Mouse (Mus musculus): ENCODE data around the gene Laptm4a. TPM values are rescaled to one million over a fixed set of nuclear protein-coding genes. Genes with fewer than 3 reads are reported as not detected.

Gene Laptm4a
- polyA plus RNA-seq, 1 experiment: 857 TPM

DNA sequence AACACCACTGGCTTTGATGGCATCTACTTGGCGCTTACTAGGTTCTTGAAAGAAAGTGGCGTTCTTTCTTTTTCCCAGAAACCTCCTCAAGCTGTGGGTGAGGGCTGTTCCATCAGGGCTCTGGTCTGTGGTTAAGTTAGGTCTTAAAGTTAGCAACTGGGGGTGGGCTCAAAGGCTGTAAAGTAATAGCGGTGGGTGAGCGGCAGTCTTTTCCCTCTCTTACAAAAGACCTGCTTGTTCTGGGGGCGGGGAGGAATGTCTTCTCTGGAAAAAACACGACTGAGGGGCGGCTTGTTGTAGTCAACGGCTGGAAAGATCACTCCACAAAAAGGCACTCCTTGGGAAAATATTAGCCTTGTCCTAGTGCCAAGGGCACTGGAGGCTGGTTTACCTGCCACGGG lies 32.7 kb downstream of the Laptm4a start:
- DNase-seq (ENCODE audit: low spot score): no peak

DNA sequence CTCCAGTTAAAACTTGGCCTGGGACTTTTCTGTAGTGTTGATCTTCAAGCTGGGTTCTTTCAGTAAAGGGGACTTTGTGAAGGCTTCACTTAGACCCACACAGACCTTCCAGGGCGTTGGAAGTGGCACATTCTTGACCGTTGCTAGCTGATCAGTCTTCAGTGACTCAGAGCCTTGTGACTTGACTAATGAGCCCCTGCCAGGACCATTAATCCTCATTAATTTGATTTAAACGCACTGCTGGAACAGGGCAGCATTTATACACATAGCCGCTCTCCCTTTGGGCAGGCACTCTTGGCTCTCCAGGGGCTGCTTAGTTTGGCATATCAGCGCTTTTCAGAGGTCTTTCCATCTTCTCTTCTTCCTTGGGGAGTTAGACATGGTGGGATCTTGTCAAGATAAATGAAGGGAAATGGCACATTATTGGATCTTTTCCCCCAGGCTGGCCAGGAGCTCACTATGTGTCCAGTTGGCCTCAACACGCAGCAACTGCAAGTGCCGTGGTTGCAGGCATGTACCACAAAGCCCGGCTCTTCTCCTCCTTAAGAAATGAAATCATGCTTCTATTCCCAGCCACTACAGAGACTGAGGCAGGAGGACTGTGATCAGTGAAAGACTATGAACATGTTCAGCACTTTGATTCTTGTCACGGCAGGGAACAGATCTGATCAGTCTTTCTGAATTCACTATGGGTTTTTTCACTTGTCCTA lies 40.3 kb downstream of the Laptm4a start:
- DNase-seq (ENCODE audit: low spot score): no peak

DNA sequence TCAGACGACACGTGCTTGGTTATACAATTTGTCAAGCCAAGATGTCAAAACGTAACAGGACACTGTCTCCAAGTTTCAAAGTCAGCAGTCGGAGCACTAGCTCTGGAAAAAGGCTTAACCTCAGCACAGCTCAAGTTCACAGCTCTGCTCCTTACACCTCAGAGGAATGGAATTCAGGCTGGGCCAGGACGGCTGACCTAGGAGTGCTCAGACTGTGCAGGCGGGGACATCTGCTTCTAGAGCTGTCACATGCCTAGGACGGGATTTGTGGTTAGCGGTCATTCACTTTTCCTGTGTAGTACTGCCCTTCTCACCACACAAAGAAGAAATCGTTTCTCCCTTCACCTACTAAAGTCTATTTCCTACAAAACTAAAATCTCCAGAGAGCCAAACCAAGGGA lies 48.4 kb downstream of the Laptm4a start:
- DNase-seq (ENCODE audit: low spot score): no peak

DNA sequence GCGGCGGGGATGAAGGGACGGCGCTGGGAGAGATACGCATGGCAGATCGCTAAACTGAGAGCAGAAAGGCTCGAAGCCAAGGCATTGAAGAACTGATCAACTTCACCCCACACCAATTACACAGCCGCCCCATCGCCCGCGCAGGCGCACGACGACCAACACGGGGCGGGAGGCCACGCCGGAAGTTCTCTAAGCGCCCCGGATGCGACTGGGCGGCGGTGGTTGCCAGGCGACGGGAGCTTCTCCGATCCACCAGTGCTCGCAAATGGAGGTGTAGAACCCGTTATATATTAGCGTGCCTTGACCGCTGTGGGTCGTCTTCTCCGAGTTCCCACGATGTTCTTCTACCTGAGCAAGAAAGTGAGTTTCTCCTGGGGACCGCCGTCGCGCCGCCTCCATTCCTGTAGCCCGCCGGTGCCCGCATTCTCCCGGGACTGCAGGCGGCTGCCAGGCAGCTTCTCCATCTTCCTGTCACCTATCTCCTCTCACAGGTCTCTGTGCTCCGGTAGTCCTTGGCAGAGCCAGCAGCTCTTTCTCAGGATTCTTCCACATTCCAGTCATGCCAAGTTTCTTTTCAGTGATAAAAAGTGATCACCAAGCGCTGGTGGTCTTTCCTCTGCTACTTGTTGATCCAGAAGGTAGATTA lies 52.5 kb downstream of the Laptm4a start, which contains the start of gene Wdr35:
TSS of gene Wdr35 (plus strand) at position 73 of the 646 bp plus-strand sequence.
- peak; percentile 77 for DNase-seq (ENCODE audit: low spot score)

DNA sequence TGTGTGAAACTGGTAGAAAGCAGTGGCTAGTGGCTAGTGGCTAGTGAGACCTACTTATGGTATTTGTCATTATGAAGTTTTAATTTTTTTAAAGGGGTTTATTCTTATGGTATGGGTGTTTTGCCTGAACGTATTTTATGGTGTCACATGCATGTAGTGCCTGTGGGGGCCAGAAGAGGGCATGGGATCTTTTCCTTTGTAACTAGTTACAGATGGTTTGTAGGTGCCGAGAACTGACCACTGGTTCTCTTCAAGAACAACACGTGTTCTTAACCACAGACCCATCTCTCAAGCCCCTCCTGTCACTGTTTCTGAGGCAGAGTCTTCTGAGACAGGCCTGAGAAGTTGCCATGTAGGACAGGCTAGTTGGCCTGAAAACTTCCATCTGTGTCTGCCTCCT lies 53.6 kb downstream of the Laptm4a start:
- DNase-seq (ENCODE audit: low spot score): no peak

Other genes starting within 250 kb of the Laptm4a start
- 56.5 and 59.3 TPM in 2 replicates for gene Pum2, start 247.5 kb upstream of the Laptm4a start, polyA plus RNA-seq (2012; rRNA removed)
- gene Sdc1, start 150.3 kb upstream of the Laptm4a start, polyA plus RNA-seq (2012; rRNA removed): 231 TPM in 2 replicates
- 0.01 TPM in 1 of 2 replicates, not detected in the other for gene Matn3, start 26.3 kb downstream of the Laptm4a start, polyA plus RNA-seq (2012; rRNA removed)
- gene Wdr35, start 52.2 kb downstream of the Laptm4a start, polyA plus RNA-seq (2012; rRNA removed): 10.5 and 12.2 TPM in 2 replicates
- gene Ttc32, start 108.3 kb downstream of the Laptm4a start, polyA plus RNA-seq (2012; rRNA removed): 8.0 and 9.2 TPM in 2 replicates